Mouse (Mus musculus) small intestine, adult 2 months (tissue): ENCODE measurements around the gene Sirt6.

Experiments
- CTCF ChIP-seq: fragments of 200-500 bp; IDR thresholded peaks from 2 replicates; pipeline ENCODE4 v1.5.1; 2012; ENCODE audit warnings: low read depth, mild to moderate bottlenecking, control low read depth, inconsistent platforms, low read length, moderate library complexity, mixed read lengths; ENCODE audit not compliant: insufficient replicate concordance, insufficient read length; ENCODE audit errors: extremely low read depth
- POLR2A ChIP-seq: fragments of 200-500 bp; IDR thresholded peaks from 2 replicates; pipeline ENCODE4 v1.6.1; 2012; ENCODE audit warnings: low read depth, mild to moderate bottlenecking, control low read depth, inconsistent platforms, low read length, moderate library complexity

DNA sequence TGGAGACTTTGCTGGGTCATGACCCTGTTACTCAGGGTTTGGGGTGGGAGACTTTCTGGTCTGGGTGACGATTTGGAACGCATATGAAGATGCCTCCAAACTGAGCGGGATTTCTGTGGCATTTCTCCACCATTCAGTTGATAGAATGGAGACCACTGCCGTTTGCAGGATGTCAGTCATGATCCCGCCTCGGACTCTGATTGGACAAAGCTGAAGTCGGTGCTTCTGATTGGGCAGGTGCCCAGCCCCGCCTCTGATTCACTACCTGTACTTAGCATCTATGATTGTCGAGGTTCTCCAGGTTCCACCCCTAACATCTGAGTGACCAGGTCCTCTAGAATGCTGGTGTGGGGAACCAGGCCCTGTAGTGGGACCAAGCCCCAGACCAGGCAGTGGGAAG, 6.8 kb downstream of the Sirt6 start:
- TF ChIP-seq POLR2A (no peak), CTCF (no peak)
